Mouse (Mus musculus) forebrain, postnatal 0 days (tissue): ENCODE results near the gene Stab2. TPM values are rescaled to one million over a fixed set of nuclear protein-coding genes. Genes with fewer than 3 reads are reported as not detected.

Experiments
- ATAC-seq: fragments of 200-750 bp; cut with Nextera tagmentation; 2 replicates; pipeline ENCODE4 v1.8.0; 2017; ENCODE audit warnings: mild to moderate bottlenecking, moderate library complexity
- DNase-seq: peaks from one replicate; pipeline ENCODE4 v3.0.0-alpha.2; 2015
- H3K27ac ChIP-seq: fragments of 300-500 bp; sonication (generic); 2 replicates; pipeline ENCODE4 v1.5.1; 2014; ENCODE audit warnings: low read depth, mild to moderate bottlenecking, antibody characterized with exemption, low read length, moderate library complexity, mixed read lengths
- H3K27me3 ChIP-seq: fragments of 300-500 bp; sonication (generic); 2 replicates; pipeline ENCODE4 v1.6.1; 2014; ENCODE audit warnings: mild to moderate bottlenecking, low read length, mixed read lengths; ENCODE audit not compliant: insufficient read depth
- H3K36me3 ChIP-seq: fragments of 300-500 bp; sonication (generic); 2 replicates; pipeline ENCODE4 v1.6.1; 2014; ENCODE audit warnings: mild to moderate bottlenecking, moderate library complexity; ENCODE audit not compliant: insufficient read depth
- H3K4me1 ChIP-seq: fragments of 300-500 bp; sonication (generic); 2 replicates; pipeline ENCODE4 v1.6.1; 2014; ENCODE audit warnings: antibody characterized with exemption; ENCODE audit not compliant: insufficient read depth
- H3K4me2 ChIP-seq: fragments of 300-500 bp; sonication (generic); 2 replicates; pipeline ENCODE4 v1.6.1; 2014; ENCODE audit warnings: low read depth, mild to moderate bottlenecking, moderate library complexity
- H3K4me3 ChIP-seq: fragments of 300-500 bp; sonication (generic); 2 replicates; pipeline ENCODE4 v1.5.1; 2014; ENCODE audit warnings: low read depth, low read length, mixed read lengths
- H3K9ac ChIP-seq: fragments of 300-500 bp; sonication (generic); 2 replicates; pipeline ENCODE4 v1.6.1; 2014; ENCODE audit warnings: mild to moderate bottlenecking
- H3K9me3 ChIP-seq: fragments of 300-500 bp; sonication (generic); 2 replicates; pipeline ENCODE4 v1.6.1; 2016; ENCODE audit warnings: low read length
- CTCF ChIP-seq: sonication (generic); IDR thresholded peaks from 2 replicates; pipeline ENCODE4 v1.5.1; 2016; ENCODE audit warnings: antibody characterized with exemption, control low read depth, low read depth
- WGBS: fragments of 180-500 bp; shearing (Covaris S2); extraction: QIAGEN DNeasy Blood & Tissue Kit; methylation state at CpG from one replicate; pipeline ENCODE4 v1.1.7; 2014; 5-methylcytosine and 5-hydroxymethylcytosine counted together
- polyA plus RNA-seq: library from polyadenylated mRNA; unstranded; fragments of >200 nt; fragmentation: Nextera tagmentation; extraction: Ambion mirVana; gene quantifications from 2 replicates; pipeline ENCODE4 v1.2.1, GENCODE M21; 2015
- total RNA-seq: library from RNA; depleted of rRNA; stranded (reverse); fragments of >200 nt; gene quantifications from 2 replicates; pipeline ENCODE4 v1.2.3, GENCODE M21; 2014

Gene Stab2
- total and polyA plus RNA-seq, 2 experiments from 2014 or later: 0.08 to 0.19 TPM

GRCm38 (mm10) chr10:86824093-86824492 lies 183.7 kb downstream of the Stab2 start:
- TF ChIP-seq CTCF: no peak
- no peak overlapping the region for H3K27ac ChIP-seq

DNA sequence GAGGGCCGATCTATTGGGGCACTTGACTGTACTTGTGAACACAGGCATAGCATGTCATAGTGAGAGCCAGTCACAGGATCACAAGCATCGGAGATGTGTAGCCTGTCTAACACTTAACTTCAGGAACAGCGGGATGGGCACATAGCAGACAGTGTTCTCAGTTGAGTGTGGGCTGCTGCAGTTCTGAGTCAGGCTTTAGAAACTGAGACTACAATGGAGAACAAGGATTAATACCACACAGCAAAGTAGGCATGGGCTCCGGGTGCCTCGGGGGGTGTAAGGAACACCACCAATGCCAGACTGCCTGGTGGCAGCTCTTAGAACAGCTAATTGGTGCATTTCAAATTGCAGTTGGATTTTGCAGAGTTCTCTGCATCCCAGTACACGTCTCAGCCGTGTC lies 186.8 kb downstream of the Stab2 start:
- Histone ChIP-seq H3K4me3 (no peak overlapping the region), H3K4me2 (no peak overlapping the region), H3K9ac (no peak overlapping the region), H3K36me3 (peaks cover 20% of the 10 kb centered on the region), H3K27me3 (no peaks in the 10 kb centered on the region), H3K9me3 (no peaks in the 10 kb centered on the region), H3K27ac (no peak overlapping the region), H3K4me1 (no peaks in the 10 kb centered on the region)
- TF ChIP-seq CTCF: no peak
- no peak for ATAC-seq
- WGBS: 89% methylated on average over 7 of the region's 7 CpGs
- DNase-seq: no peak

More at GRCm38 (mm10) chr10:86824093-86824492, 183.7 kb downstream of the Stab2 start:
- Histone ChIP-seq H3K9ac (no peak overlapping the region), H3K4me1 (no peaks in the 10 kb centered on the region), H3K27me3 (no peaks in the 10 kb centered on the region), H3K4me3 (no peak overlapping the region), H3K9me3 (no peaks in the 10 kb centered on the region), H3K4me2 (no peak overlapping the region), H3K36me3 (peaks cover 20% of the 10 kb centered on the region)
- DNase-seq (no peak), ATAC-seq (no peak)
- 79% methylated on average over 6 of the region's 6 CpGs for WGBS

DNA sequence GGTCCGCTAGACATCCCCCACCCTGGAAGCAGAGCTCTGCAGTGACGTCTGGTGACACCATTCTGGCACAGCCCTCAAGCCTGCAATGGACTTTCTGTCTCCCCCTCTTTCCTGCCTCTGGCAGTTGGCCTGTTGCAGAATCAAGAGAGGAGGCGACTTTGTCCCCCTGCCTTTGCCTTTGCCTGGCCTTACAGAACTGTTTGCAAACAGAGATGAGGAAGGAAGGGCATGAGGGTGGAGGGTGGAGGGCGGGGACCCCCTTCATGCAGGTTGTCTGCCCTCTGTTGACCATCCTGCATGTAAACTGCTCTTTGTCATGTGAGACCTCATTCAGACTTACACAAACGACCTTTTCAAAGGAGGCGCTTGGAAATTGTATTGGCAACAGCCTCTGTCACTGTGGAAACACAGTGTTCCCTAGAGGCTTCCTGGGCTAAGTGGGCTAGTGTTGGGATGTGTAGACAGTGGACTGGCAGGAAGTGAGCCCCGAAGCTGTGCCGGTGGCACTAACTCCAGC lies 188.1 kb downstream of the Stab2 start:
- peak; percentile 64 for DNase-seq
- Histone ChIP-seq H3K4me3 (no peak overlapping the region), H3K4me2 (no peak overlapping the region), H3K9ac (0 out of 2 replicates have a peak overlapping the region, but pooled peaks have one; percentile 18), H3K27ac (no peak overlapping the region), H3K36me3 (peaks cover 20% of the 10 kb centered on the region), H3K27me3 (no peaks in the 10 kb centered on the region), H3K4me1 (no peaks in the 10 kb centered on the region), H3K9me3 (no peaks in the 10 kb centered on the region)
- TF ChIP-seq CTCF: no peak; the same call in 1 of the 2 replicates
- peak; percentile 91 for ATAC-seq
- WGBS: 14% methylated on average over 8 of the region's 8 CpGs

DNA sequence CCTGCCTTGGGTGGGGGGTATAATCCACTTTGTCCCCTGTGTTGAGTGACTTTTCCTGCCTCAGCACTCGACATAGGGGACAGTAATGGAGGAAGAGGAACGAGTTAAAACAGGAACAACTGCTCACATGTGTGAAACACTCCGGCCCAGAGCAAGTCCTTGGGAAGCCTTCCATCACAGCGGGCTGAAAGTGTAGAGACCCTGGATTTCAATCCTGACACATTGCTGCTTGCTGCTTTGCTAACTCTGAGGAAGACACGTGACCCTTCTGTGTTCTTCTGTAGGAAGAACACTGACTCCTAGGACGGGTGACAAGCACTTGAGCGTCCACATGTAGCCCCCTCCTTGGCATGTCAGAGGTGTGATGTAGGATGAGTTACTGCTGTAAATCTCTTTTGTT lies 192.7 kb downstream of the Stab2 start:
- no peak overlapping the region for H3K4me3 ChIP-seq
- no peak for ATAC-seq
- no peak overlapping the region for H3K9ac ChIP-seq
- H3K9me3 ChIP-seq: no peaks in the 10 kb centered on the region
- H3K4me2 ChIP-seq: no peak overlapping the region
- no peaks in the 10 kb centered on the region for H3K4me1 ChIP-seq
- no peak for TF ChIP-seq CTCF
- peaks cover 13% of the 10 kb centered on the region; the same call in 1 of the 2 replicates for H3K36me3 ChIP-seq
- H3K27me3 ChIP-seq: no peaks in the 10 kb centered on the region
- no peak for DNase-seq
- WGBS: 84% methylated on average over 7 of the region's 7 CpGs
- H3K27ac ChIP-seq: no peak overlapping the region

DNA sequence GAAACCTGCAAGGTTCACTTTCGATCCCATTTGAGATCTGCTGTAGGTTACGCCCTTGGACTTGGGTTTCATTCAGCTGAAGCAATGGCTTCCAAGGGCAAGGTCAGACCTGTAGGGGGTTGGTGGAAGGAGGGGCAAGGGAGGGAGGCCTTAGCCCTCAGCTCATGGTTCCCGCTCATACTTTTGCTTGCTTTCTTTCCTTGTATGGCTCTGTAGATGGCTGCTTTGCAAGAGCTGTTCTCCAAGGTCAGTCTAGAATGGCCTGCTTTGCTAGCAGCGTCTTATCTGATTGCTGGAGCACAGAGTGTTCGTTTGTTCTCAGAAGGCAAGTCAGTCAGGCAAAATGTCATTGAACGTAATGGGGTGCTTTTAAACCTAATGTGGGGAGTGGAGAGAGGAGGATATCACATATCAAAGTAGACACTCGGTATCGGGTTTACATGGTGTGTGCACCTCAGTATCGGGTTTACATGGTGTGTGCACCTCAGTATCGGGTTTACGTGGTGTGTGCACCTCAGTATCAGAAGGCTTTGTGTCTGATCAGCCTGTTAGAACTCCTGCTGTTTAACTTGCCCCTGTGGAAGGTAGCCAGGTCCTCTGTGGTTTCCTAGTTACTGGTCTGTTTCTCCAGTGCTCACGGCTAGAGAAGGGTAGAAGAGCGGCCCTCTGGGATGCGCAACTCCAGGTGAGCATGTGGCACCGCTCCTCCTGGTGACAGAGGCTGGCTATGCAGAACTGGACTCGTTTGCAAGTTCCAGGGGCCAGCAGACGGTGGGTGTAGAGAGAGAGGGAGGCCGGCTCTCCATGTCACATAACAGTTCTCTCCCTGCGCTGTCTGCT lies 193.3 kb downstream of the Stab2 start:
- H3K27me3 ChIP-seq: no peaks in the 10 kb centered on the region
- H3K4me3 ChIP-seq: no peak overlapping the region
- DNase-seq (no peak), ATAC-seq (no peak)
- TF ChIP-seq CTCF: no peak
- no peak overlapping the region for H3K9ac ChIP-seq
- no peak overlapping the region for H3K4me2 ChIP-seq
- no peak overlapping the region for H3K27ac ChIP-seq
- H3K9me3 ChIP-seq: no peaks in the 10 kb centered on the region
- WGBS: 82% methylated on average over 19 of the region's 19 CpGs
- H3K4me1 ChIP-seq: no peaks in the 10 kb centered on the region
- 0 out of 2 replicates have a peak, but pooled peaks cover 9% of the 10 kb centered on the region for H3K36me3 ChIP-seq

- 0 out of 2 replicates have a peak, but pooled peaks cover 9% of the 10 kb centered on the region for H3K36me3 ChIP-seq
- H3K4me2 ChIP-seq: no peak overlapping the region
- no peaks in the 10 kb centered on the region for H3K27me3 ChIP-seq
- DNase-seq (no peak), ATAC-seq (no peak)
- H3K9me3 ChIP-seq: no peaks in the 10 kb centered on the region
- TF ChIP-seq CTCF: no peak
- WGBS: 93% methylated on average over 5 of the region's 5 CpGs
- no peak overlapping the region for H3K4me3 ChIP-seq
- no peaks in the 10 kb centered on the region for H3K4me1 ChIP-seq
- no peak overlapping the region for H3K9ac ChIP-seq
- no peak overlapping the region for H3K27ac ChIP-seq
These were observed 197.2 kb downstream of the Stab2 start for GRCm38 (mm10) chr10:86810612-86811011.

DNA sequence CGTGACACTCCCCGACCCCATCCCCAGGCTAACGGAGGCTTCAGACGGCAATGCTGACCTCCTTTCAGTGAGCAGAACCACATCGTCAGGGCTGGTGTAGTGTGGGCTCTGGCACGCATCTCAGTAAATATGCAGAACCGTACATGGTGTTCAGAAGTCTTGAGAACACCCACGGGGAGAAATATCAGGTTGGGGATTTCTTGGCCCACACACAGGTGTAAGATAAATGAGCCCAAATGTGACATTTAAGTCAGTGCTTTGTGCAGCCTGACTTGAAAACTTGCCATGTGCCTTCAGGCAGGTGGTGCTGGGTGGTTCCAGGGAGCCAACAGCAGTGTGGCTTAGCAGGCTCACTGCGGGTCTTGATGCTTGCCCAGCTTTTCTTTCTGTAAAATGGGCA lies 197.8 kb downstream of the Stab2 start:
- no peaks in the 10 kb centered on the region for H3K27me3 ChIP-seq
- H3K4me3 ChIP-seq: no peak overlapping the region
- H3K36me3 ChIP-seq: 0 out of 2 replicates have a peak, but pooled peaks cover 9% of the 10 kb centered on the region
- no peaks in the 10 kb centered on the region for H3K9me3 ChIP-seq
- H3K27ac ChIP-seq: no peak overlapping the region
- H3K4me2 ChIP-seq: no peak overlapping the region
- no peak for TF ChIP-seq CTCF
- DNase-seq (no peak), ATAC-seq (no peak)
- WGBS: 70% methylated on average over 9 of the region's 9 CpGs
- H3K4me1 ChIP-seq: no peaks in the 10 kb centered on the region
- no peak overlapping the region for H3K9ac ChIP-seq
